Mouse (Mus musculus) hindbrain, postnatal 0 days (tissue): ENCODE data around the gene Olfr458. TPM values are rescaled to one million over a fixed set of nuclear protein-coding genes. Genes with fewer than 3 reads are reported as not detected.

ENCODE experiments used
- ATAC-seq: fragments of 200-750 bp; cut with Nextera tagmentation; 2 replicates; pipeline ENCODE4 v1.8.0; 2017; ENCODE audit warnings: mild to moderate bottlenecking, moderate TSS enrichment, moderate library complexity
- DNase-seq: peaks from one replicate; pipeline ENCODE4 v3.0.0-alpha.2; 2015; ENCODE audit warnings: low spot score
- H3K27ac ChIP-seq: fragments of 300-500 bp; sonication (generic); 2 replicates; pipeline ENCODE4 v1.5.1; 2014; ENCODE audit warnings: mild to moderate bottlenecking
- H3K27me3 ChIP-seq: fragments of 300-500 bp; sonication (generic); 2 replicates; pipeline ENCODE4 v1.6.1; 2014; ENCODE audit warnings: low read length, mixed read lengths; ENCODE audit not compliant: insufficient read depth
- H3K36me3 ChIP-seq: fragments of 300-500 bp; sonication (generic); 2 replicates; pipeline ENCODE4 v1.6.1; 2014; ENCODE audit warnings: low read length, mixed read lengths; ENCODE audit not compliant: insufficient read depth
- H3K4me1 ChIP-seq: fragments of 300-500 bp; sonication (generic); 2 replicates; pipeline ENCODE4 v1.6.1; 2014; ENCODE audit warnings: antibody characterized with exemption, low read length, mixed read lengths; ENCODE audit not compliant: insufficient read depth
- H3K4me2 ChIP-seq: fragments of 300-500 bp; sonication (generic); 2 replicates; pipeline ENCODE4 v1.6.1; 2014; ENCODE audit warnings: low read depth, mild to moderate bottlenecking, low read length, moderate library complexity, mixed read lengths
- H3K4me3 ChIP-seq: fragments of 300-500 bp; sonication (generic); 2 replicates; pipeline ENCODE4 v1.5.1; 2014; ENCODE audit warnings: low read length
- H3K9ac ChIP-seq: fragments of 300-500 bp; sonication (generic); replicated peaks from 2 replicates; pipeline ENCODE4 v1.6.1; 2014; ENCODE audit warnings: mild to moderate bottlenecking, low read length, moderate library complexity, mixed read lengths
- H3K9me3 ChIP-seq: fragments of 300-500 bp; sonication (generic); 2 replicates; pipeline ENCODE4 v1.6.1; 2016; ENCODE audit warnings: low read length, mixed read lengths
- CTCF ChIP-seq: IDR thresholded peaks from 2 replicates; pipeline ENCODE4 v1.5.1; 2016; ENCODE audit warnings: antibody characterized with exemption, control low read depth, low read depth
- WGBS: fragments of 180-500 bp; shearing (Covaris S2); extraction: QIAGEN DNeasy Blood & Tissue Kit; methylation state at CpG from one replicate; pipeline ENCODE4 v1.1.7; 2014; 5-methylcytosine and 5-hydroxymethylcytosine counted together
- polyA plus RNA-seq: library from polyadenylated mRNA; unstranded; fragments of >200 nt; fragmentation: Nextera tagmentation; extraction: Ambion mirVana; gene quantifications from 2 replicates; pipeline ENCODE4 v1.2.1, GENCODE M21; 2015
- total RNA-seq: library from RNA; depleted of rRNA; stranded (reverse); fragments of >200 nt; gene quantifications from 2 replicates; pipeline ENCODE4 v1.2.3, GENCODE M21; 2014; rRNA removed

Olfr458 gene
- total and polyA plus RNA-seq, 2 experiments from 2014 or later, result not detected

- ATAC-seq (no peak), DNase-seq (no peak)
- H3K27ac ChIP-seq, result no peak within 1 kb of the TSS
- H3K4me3 ChIP-seq, result no peak within 1 kb of the TSS
- H3K36me3 ChIP-seq, result no peaks in the 10 kb centered on the region
- no peak within 1 kb of the TSS for H3K4me2 ChIP-seq
- H3K4me1 ChIP-seq, result no peaks in the 10 kb centered on the region
- 81% methylated on average over 6 of the region's 6 CpGs for WGBS
- no peaks in the 10 kb centered on the region for H3K27me3 ChIP-seq
- no peaks in the 10 kb centered on the region for H3K9me3 ChIP-seq
- no peak for TF ChIP-seq CTCF
- H3K9ac ChIP-seq, result no peak within 1 kb of the TSS
Measured at GRCm38 (mm10) chr6:42434446-42434845, 30.6 kb downstream of the Olfr458 start, which contains the start of gene Tas2r126. Gene Tas2r126, plus strand, starts transcription at chr6:42434535.

GRCm38 (mm10) chr6:42433554-42433953, 31.4 kb downstream of the Olfr458 start:
- no peaks in the 10 kb centered on the region for H3K36me3 ChIP-seq
- 64% methylated on average over 2 of the region's 2 CpGs for WGBS
- H3K27me3 ChIP-seq, result no peaks in the 10 kb centered on the region
- no peak for DNase-seq
- H3K9ac ChIP-seq, result no peak overlapping the region
- TF ChIP-seq CTCF, result no peak
- H3K27ac ChIP-seq, result no peak overlapping the region
- H3K4me3 ChIP-seq, result no peak overlapping the region
- H3K4me2 ChIP-seq, result no peak overlapping the region
- ATAC-seq, result no peak
- no peaks in the 10 kb centered on the region for H3K4me1 ChIP-seq
- no peaks in the 10 kb centered on the region for H3K9me3 ChIP-seq

GRCm38 (mm10) chr6:42426337-42426736, 38.7 kb downstream of the Olfr458 start:
- no peak overlapping the region for H3K4me2 ChIP-seq
- DNase-seq (no peak), ATAC-seq (no peak)
- no peaks in the 10 kb centered on the region for H3K4me1 ChIP-seq
- no peaks in the 10 kb centered on the region for H3K27me3 ChIP-seq
- no peaks in the 10 kb centered on the region for H3K9me3 ChIP-seq
- H3K27ac ChIP-seq, result no peak overlapping the region
- no peak overlapping the region for H3K9ac ChIP-seq
- no peak overlapping the region for H3K4me3 ChIP-seq
- WGBS, result 85% methylated on average over 4 of the region's 4 CpGs
- TF ChIP-seq CTCF, result no peak
- no peaks in the 10 kb centered on the region for H3K36me3 ChIP-seq

- Histone ChIP-seq H3K4me2 (no peak overlapping the region), H3K9ac (no peak overlapping the region), H3K4me3 (no peak overlapping the region), H3K27ac (no peak overlapping the region), H3K4me1 (no peaks in the 10 kb centered on the region), H3K9me3 (no peaks in the 10 kb centered on the region), H3K27me3 (no peaks in the 10 kb centered on the region), H3K36me3 (no peaks in the 10 kb centered on the region)
- 97% methylated on average over 3 of the region's 3 CpGs for WGBS
- no peak for ATAC-seq
- TF ChIP-seq CTCF, result no peak
- DNase-seq, result no peak
Measured at GRCm38 (mm10) chr6:42424472-42424871, 40.5 kb downstream of the Olfr458 start.

GRCm38 (mm10) chr6:42421439-42421838, 43.6 kb downstream of the Olfr458 start:
- DNase-seq, result no peak
- H3K4me3 ChIP-seq, result no peak overlapping the region
- no peaks in the 10 kb centered on the region for H3K9me3 ChIP-seq
- H3K4me2 ChIP-seq, result no peak overlapping the region
- no peak overlapping the region for H3K27ac ChIP-seq
- WGBS, result 71% methylated on average over 2 of the region's 2 CpGs
- no peak for ATAC-seq
- H3K4me1 ChIP-seq, result no peaks in the 10 kb centered on the region
- H3K9ac ChIP-seq, result no peak overlapping the region
- no peaks in the 10 kb centered on the region for H3K36me3 ChIP-seq
- TF ChIP-seq CTCF, result no peak
- H3K27me3 ChIP-seq, result no peaks in the 10 kb centered on the region

- DNase-seq, result no peak
- Histone ChIP-seq H3K9me3 (no peaks in the 10 kb centered on the region), H3K9ac (no peak overlapping the region), H3K36me3 (no peaks in the 10 kb centered on the region), H3K4me2 (no peak overlapping the region), H3K4me3 (no peak overlapping the region), H3K4me1 (no peaks in the 10 kb centered on the region), H3K27me3 (no peaks in the 10 kb centered on the region), H3K27ac (no peak overlapping the region)
- no peak for ATAC-seq
- TF ChIP-seq CTCF, result no peak
- 90% methylated on average over 2 of the region's 2 CpGs for WGBS
Measured at GRCm38 (mm10) chr6:42419443-42419842, 45.6 kb downstream of the Olfr458 start.

Other genes with a start within 250 kb of the Olfr458 start
- not detected in 2 replicates for gene Tas2r144, start 249.9 kb downstream of the Olfr458 start, total RNA-seq
- not detected in 2 replicates for gene Tas2r144, start 249.9 kb downstream of the Olfr458 start, polyA plus RNA-seq
- 6.5 and 12.2 TPM in 2 replicates for gene Gstk1, start 219.3 kb downstream of the Olfr458 start, total RNA-seq
- gene Gstk1, start 219.3 kb downstream of the Olfr458 start, polyA plus RNA-seq, result 15.5 and 17.7 TPM in 2 replicates
- gene Tmem139, start 203.2 kb downstream of the Olfr458 start, total RNA-seq, result 0.21 TPM in 1 of 2 replicates, not detected in the other
- 0.21 TPM in 1 of 2 replicates, not detected in the other for gene Tmem139, start 203.2 kb downstream of the Olfr458 start, polyA plus RNA-seq
- gene Casp2, start 200.2 kb downstream of the Olfr458 start, total RNA-seq, result 31.7 and 43.0 TPM in 2 replicates
- 20.3 and 22.2 TPM in 2 replicates for gene Casp2, start 200.2 kb downstream of the Olfr458 start, polyA plus RNA-seq
- gene Clcn1, start 178.5 kb downstream of the Olfr458 start, total RNA-seq, result 2.0 and 3.5 TPM in 2 replicates
- gene Clcn1, start 178.5 kb downstream of the Olfr458 start, polyA plus RNA-seq, result 0.43 and 0.95 TPM in 2 replicates
- gene Fam131b, start 140.6 kb downstream of the Olfr458 start, total RNA-seq, result 56.5 and 61.6 TPM in 2 replicates
- 4.6 and 5.0 TPM in 2 replicates for gene Fam131b, start 140.6 kb downstream of the Olfr458 start, polyA plus RNA-seq
- 62.6 and 63.9 TPM in 2 replicates for gene Zyx, start 115.6 kb downstream of the Olfr458 start, total RNA-seq
- gene Zyx, start 115.6 kb downstream of the Olfr458 start, polyA plus RNA-seq, result 54.1 and 63.2 TPM in 2 replicates
- 0.37 and 0.40 TPM in 2 replicates for gene Epha1, start 91.9 kb downstream of the Olfr458 start, total RNA-seq
- gene Epha1, start 91.9 kb downstream of the Olfr458 start, polyA plus RNA-seq, result 0.64 and 0.66 TPM in 2 replicates
- gene Tas2r143, start 65.0 kb downstream of the Olfr458 start, total RNA-seq, result not detected in 2 replicates
- not detected in 2 replicates for gene Tas2r143, start 65.0 kb downstream of the Olfr458 start, polyA plus RNA-seq
- not detected in 2 replicates for gene Tas2r135, start 59.8 kb downstream of the Olfr458 start, total RNA-seq
- gene Tas2r135, start 59.8 kb downstream of the Olfr458 start, polyA plus RNA-seq, result not detected in 2 replicates
- not detected in 2 replicates for gene Tas2r126, start 30.7 kb downstream of the Olfr458 start, total RNA-seq
- gene Tas2r126, start 30.7 kb downstream of the Olfr458 start, polyA plus RNA-seq, result not detected in 2 replicates
- gene Olfr457, start 11.1 kb upstream of the Olfr458 start, total RNA-seq, result not detected in 2 replicates
- not detected in 2 replicates for gene Olfr457, start 11.1 kb upstream of the Olfr458 start, polyA plus RNA-seq
- gene Olfr456, start 22.0 kb upstream of the Olfr458 start, total RNA-seq, result not detected in 2 replicates
- gene Olfr456, start 22.0 kb upstream of the Olfr458 start, polyA plus RNA-seq, result not detected in 2 replicates
- gene Olfr455, start 82.4 kb upstream of the Olfr458 start, total RNA-seq, result not detected in 2 replicates
- not detected in 2 replicates for gene Olfr455, start 82.4 kb upstream of the Olfr458 start, polyA plus RNA-seq
- not detected in 2 replicates for gene Tcaf3, start 132.5 kb upstream of the Olfr458 start, total RNA-seq
- not detected in 2 replicates for gene Tcaf3, start 132.5 kb upstream of the Olfr458 start, polyA plus RNA-seq
- gene Tcaf2, start 180.1 kb upstream of the Olfr458 start, total RNA-seq, result 2.9 and 4.0 TPM in 2 replicates
- gene Tcaf2, start 180.1 kb upstream of the Olfr458 start, polyA plus RNA-seq, result 2.1 and 2.4 TPM in 2 replicates
- gene Tcaf1, start 244.9 kb upstream of the Olfr458 start, total RNA-seq, result 262 and 275 TPM in 2 replicates
- gene Tcaf1, start 244.9 kb upstream of the Olfr458 start, polyA plus RNA-seq, result 182 and 194 TPM in 2 replicates